Mouse (Mus musculus): ENCODE results near the gene Ergic1.

The Ergic1 gene

DNA sequence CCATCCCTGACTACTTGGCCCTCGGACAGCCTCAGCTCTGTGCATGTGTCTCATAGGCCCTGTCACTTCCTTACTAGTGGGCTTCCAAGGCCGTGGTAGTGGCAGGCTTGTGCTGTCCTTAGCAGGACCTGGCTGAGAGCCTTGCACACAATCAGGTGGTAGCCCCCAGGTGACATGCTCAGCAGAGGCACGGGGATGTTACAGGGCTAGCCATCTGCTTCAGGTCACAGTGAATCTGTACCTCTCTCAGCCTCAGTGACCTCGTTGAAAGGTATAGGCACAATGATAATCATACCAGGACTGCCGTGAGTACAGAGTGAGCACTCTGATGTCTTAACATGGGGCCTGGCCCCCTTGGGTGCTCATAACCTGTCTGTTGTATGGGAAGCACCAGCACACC, 13.4 kb downstream of the Ergic1 start:
- DNase-seq (ENCODE audit: low read depth, low spot score), result no peak

DNA sequence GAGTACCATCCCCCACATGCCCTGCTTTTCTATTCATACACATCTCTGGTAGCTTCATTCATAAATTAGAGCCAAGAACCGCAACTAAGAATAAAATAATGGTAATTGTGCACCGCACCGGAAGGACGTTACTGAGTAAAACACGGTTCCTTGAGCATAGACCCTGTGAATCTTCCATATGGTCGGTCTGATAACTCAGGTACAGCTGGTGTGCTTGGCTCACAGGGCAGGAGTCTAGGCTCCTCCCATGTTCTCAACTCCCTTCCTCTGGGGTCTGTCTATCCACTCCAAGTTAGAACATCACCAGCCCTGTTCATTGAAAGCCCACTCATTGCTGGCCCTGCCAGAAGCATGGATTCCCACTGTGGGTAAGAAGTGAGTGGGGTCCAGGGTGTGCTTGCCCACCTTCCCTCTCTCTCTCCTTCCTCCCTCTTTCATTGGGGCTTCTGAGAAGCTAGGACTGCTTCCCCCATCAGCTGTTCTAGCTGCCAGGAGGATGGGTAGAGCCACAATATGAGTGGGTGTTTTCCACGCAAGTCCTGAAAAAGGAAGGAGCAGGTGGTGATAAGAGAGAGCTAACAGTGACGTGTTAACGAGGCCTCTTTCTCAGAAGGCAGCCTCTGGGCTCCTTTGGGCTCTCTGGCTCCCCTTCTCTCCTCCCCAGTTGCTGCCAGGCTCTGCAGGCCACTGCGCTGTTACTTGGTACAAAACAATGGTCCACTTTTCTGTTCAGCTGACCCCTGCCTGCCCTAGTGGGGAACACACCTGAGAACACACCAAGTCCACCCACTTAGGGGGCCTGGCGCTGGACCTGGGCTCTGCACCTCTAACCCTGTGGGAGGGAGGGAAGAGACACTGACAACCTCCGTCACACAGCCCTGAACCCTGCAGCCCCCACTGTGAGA, 14.7 kb downstream of the Ergic1 start:
- no peak for DNase-seq (ENCODE audit: low read depth, low spot score)

DNA sequence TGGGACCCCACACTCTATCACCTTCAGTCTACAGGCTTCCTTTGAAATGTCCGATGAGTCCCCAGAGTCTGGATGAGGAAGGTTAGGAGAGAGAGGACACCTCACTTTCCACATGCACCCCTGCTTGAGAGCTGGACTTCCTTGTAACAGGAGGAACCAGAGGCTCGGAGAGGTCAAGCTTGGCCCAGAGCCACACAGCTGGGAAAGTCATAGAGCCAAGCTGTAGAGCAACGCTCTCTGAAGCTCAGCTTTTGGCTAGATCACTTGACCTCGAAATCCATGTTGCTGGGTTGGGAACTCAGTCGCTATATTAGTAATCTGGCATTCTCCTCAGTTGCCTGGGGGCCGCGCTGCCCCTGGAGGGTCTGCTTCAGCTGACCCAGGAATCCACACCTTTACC, 15.5 kb downstream of the Ergic1 start:
- DNase-seq (ENCODE audit: low read depth, low spot score), result no peak

DNA sequence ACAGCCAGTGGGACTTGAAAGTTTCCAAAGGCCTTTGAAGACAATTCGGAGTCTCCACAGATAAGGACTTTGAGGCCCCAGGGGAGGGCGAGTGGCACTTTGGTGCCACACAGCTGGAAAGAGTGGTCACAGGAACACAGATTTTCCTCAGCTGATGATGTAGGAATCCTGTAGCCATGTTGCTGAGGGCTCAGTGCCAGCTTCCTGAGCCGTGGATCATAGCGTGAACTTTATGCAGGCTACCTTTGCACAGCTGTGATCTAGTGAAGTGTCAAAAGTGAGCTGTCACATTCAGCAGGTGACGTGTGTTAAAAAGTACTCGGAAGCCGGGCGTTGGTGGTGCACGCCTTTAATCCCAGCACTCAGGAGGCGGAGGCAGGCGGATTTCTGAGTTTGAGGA, 16.0 kb downstream of the Ergic1 start:
- no peak for DNase-seq (ENCODE audit: low read depth, low spot score)

DNA sequence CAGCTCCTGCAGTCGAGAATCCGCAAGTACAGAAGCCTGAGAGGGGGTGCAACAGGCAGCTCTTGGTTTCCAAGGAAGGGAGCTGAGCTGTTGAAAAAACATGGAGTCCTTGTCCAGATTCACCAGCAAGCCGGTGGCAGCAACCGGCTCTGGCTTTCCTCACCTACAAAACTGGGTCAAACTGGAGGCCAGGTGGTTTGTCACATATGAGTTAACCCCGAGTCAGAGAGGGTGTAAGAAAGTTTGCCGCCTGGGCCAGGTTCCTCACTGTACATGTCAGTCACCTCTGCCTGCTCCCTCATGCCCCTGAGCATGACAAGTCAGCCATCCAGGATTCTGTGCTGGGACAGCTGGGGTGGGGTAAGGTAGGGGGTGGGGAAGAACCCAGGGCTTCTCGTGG, 16.9 kb downstream of the Ergic1 start:
- no peak for DNase-seq (ENCODE audit: low read depth, low spot score)

DNA sequence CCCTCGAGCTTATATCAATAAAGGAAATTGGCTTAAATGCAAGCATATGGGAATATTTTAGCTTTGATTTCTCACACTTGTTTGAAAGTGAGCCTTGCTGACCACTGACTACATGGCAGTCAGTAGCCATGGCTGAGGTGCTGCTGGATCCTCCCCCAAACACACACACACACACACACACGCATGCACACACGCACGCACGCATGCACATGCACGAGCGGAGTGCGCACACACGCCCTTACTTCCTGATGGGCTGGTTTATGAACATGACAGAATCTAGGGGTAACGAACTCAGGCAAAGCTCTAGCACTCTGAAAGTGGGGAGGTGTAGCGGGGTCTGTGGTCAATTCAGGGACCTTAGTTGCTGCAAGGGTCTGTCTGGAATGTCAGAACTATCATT, 17.5 kb downstream of the Ergic1 start:
- DNase-seq (ENCODE audit: low read depth, low spot score), result no peak

DNA sequence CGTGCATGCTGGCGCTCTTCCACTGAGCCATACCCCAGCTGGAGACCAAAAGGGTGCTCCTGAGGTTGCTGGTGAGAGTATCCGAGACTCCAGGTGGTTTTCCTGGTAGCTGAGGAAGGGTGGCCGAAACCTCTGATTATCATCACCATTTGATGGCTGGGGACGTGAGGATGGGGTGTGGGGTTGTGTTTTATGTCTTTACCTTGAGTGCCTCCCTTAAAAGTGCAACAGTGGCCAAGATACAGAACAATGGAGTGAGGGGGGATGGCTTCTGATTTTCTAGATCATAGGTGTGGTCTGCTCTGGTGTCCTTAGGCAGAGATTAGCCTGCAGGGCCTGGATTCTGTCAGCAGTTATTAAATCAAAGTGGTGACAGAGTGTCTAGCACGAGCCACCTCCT, 18.1 kb downstream of the Ergic1 start:
- no peak for DNase-seq (ENCODE audit: low read depth, low spot score)

DNA sequence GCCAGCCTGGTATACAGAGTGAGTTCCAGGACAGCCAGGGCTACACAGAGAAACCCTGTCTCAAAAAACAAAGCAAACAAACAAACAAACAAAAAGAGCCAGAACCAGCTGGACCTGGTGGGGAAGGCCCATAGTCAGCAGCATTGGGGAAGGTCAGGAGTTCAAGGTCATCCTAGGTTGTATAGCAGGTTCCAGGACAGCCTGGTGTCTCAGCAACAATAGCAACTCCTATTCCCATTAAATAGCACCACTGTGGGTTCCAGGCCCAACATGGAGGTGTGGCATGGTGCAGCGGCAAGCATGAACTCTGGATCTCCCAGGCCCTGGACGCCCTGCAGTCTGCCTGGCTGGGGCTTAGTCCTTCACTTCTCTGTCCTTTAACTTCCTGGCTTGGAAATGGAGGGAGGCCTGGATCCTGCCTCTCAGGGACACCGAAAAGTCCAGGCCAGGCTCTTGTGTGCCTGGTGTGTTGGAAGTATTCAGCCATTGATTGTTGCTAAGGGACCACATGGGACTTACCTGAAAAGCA, 19.6 kb downstream of the Ergic1 start:
- no peak for DNase-seq (ENCODE audit: low read depth, low spot score)

DNA sequence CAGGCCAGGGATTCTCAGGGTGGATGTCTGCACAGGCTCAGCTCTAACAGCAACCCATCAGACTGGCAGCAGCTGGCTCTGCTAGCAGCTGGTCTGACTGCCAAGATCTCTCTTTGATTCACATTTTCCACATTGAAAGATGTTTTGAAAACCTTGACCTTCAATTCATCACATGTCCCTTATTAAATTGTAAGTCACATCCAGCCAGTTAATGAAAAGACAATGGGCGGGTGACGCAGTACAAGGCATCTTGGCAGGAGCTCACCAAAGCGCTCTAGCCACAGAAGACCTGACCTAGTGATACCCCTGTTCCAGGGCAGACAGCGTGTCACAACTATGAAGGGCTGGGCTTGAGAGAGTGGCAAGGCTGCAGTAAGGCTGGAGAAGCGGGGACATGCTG, 21.0 kb downstream of the Ergic1 start:
- no peak for DNase-seq (ENCODE audit: low read depth, low spot score)

DNA sequence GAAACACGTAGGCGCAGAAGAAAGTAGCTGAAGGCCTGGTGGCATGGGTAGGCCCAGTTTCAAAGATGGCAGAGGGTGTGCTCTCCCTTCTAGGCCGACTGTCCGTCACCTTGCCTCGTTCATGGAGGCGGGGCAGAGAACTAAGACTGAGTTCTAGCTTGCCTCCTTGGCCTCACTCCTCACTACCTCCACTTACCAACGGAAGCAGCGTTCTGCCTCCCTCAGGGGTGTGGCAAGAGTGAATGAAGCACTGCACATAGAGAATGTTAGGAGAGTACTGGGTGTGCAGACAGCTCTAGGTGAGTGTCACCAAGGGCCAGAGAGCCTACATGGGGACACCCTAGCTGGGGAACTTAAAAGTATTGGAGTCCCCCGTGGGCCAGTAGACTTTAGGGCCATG, 21.8 kb downstream of the Ergic1 start:
- DNase-seq (ENCODE audit: low read depth, low spot score), result no peak

DNA sequence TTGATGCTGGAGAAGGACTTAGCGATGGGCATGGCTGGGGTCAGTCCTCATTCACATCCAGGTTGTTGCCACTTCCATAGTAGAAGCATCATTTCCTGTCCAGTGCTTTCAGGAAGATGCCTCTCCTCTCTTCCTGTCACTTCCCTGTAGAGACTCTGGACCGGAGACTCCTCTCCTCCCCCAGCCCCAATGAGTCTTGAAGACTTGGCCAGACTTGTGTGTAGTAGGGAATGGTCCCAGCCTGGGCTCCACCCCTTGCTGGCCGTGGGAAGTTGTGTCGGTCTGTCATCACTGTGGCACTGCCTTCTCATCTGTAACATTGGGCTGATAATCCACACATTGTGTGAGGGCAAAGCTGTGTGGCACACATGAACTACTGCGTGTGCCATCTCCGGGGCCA, 22.3 kb downstream of the Ergic1 start:
- DNase-seq (ENCODE audit: low read depth, low spot score), result no peak

DNA sequence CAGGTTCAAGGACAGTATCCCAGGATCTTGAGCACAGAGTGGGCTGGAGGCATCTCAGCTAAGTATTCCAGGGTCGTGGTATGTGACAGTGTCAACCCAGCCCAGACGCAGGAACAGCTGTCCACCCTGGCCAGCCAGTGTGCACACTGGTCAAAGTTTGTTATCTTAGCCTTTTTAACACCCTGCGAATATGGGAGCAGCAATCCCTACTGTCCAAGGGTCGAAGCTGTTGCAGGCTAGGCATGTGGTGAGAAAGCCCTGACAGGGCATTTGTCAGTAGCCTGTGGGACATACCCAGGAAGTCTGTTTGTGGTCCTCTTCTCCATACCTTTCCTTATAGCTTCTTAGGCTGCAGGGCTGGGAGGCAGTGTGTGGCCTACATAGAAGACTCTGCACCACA, 22.8 kb downstream of the Ergic1 start:
- no peak for DNase-seq (ENCODE audit: low read depth, low spot score)

DNA sequence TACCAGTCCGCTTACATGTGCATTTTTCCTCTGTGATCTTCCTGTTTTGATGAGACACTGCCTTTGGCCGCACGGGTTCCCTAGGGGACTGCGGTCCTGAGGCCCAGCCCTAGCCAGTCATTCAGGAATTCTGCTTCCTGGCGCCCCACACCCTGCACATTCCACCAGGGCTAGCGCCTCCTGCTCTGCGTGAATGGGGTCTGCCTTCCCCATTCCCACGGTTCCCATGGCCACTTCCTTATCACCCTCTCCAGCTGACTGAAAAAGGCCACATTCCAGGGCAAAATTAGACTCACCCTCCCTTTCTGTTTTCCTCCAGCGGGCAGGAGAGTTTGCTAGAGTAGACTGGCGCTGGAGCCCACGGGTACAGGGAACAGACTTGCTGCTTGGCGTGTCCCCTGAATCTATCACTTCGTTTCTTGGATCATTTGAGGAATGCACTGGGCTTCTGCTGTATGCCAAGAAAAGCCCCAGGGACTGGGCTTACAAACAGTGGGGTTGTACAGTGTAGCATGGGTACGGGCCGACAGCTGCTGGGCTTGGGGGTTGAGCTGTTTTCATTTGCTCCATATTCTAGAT, 23.4 kb downstream of the Ergic1 start:
- peak; percentile 77 for DNase-seq (ENCODE audit: low read depth, low spot score)

DNA sequence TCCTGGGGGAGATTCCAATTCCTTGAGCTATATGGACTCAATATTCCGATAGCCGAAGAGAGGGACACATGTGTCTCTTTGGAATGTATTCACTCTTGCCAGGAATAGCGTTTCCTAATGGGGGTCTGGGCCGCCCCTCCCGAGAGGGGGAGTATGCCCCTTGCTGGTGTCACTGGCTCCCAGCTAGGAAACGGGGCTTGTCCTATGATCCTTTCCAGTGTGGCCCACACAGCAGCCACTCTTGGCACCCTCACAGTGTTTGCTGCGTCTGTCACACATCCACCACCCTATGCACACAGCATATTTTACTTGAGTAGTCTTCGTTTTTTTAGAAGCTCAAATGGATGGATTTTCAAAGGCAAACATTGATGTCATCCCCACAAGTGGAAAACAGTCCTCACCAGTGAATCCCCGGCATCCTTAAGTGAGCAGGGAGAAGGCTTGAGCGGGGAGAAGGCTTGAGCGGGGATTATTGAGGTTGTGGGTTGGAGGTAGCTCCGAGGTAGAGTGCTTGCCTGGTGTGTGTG, 26.7 kb downstream of the Ergic1 start:
- DNase-seq (ENCODE audit: low read depth, low spot score), result no peak

DNA sequence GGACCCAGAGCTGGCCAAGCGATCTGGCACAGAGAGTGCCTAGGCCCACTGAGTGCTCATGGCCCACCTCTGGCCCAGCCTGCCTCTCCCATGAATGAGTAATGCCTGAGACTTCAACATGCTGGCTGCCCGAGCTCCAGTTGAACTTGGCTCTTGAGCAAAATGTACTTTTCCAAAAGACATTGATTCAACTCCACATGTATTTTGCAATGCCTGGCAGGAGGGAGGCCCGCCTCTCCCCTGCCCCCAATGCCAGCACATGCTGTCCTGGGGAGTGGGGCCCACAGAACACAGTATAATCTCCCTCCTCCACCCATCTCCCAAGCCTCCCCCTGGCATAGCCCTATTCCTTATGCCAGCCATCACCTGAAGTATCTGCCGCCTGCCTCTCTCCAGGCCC, 31.2 kb downstream of the Ergic1 start:
- DNase-seq (ENCODE audit: low read depth, low spot score), result no peak

DNA sequence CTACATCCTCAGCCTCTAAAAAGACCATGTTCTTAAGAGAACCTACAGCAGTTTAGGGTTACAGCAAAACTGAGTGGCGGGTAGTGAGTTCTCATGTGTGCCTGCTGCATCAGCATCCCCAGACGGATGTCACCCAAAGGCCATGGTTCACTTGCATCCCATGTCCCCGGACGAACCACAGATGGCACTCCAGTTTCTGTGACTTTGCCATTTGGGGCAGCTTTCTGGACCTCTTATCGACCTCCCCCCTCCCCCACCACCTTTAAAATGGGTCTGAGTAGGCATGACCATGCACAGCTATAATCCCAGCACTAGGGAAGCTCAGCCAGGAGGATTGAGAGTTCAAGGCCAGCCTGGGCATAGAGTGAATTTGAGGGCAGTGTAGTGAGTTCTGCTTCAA, 31.9 kb downstream of the Ergic1 start:
- no peak for DNase-seq (ENCODE audit: low read depth, low spot score)

DNA sequence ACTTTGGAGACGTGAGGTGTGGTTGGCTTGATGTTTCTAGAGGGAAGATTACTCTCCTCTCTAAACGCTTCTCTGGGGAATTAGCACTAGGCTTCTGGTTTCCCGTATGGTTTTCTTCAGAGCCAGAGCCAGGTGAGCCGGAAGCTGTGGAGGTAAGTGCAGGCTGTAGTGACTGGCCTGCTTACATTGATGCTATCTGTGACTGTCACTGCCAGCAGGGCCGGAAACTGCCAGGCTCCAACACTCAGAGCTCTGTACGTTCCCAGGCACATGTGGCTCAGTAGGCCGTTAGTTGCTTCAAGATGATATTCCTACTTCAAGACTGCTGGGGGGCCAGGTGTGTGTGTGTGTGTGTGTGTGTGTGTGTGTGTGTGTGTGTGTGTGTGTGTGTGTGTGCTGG, 32.9 kb downstream of the Ergic1 start:
- DNase-seq (ENCODE audit: low read depth, low spot score), result no peak

DNA sequence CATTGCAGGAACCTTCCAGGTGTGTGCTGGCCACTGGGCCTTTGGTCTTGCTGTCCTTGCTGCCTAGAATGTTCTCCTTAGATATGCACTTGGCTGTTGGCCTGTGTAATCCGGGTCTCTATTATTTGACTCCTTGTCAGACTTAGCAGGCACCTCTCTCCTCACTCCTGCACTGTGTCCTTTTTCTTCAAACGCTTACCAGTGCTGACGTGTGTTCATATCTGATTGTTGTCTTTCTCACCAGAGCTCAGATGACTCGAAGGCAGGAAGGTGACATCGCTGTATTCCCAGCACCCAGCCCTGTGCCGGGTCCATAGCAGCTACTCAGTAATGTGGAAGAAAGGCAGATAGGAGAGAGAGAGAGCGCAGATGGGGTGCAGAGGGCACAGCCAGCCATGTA, 33.7 kb downstream of the Ergic1 start:
- no peak for DNase-seq (ENCODE audit: low read depth, low spot score)

DNA sequence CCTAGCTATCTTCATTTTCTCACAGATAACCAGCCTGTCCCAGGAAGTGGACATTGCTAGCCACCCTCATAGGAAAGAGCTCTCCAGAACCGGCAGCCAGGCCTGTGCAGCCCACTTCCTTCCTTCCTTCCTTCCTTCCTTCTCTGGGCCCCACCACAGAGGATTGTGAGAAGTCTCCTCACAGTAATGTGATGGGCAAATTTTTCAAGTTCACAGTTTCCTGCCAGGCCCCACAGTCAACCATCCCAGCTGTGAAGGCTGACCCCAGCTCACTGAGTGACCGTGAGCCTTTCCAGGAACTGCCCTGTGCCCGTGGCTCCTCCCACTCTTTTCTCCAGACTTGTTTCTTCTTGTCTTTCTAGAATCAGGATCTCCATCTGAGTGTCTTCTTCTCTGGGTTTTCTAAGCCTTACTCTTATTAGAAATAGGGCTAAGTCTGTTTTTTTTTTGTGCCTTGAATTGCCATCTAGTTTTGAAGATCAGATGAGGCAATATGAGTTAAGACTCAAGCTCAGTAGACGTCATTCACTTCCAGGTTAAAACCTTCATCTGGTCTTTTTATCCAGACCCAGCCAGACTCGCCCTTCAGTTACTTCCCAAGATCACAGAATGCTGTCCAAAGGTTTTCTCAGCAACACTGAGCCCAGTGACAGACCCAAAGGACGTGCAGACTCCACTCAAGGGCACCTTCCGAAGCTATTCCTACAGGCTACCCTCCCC, 34.3 kb downstream of the Ergic1 start:
- DNase-seq (ENCODE audit: low read depth, low spot score), result no peak

DNA sequence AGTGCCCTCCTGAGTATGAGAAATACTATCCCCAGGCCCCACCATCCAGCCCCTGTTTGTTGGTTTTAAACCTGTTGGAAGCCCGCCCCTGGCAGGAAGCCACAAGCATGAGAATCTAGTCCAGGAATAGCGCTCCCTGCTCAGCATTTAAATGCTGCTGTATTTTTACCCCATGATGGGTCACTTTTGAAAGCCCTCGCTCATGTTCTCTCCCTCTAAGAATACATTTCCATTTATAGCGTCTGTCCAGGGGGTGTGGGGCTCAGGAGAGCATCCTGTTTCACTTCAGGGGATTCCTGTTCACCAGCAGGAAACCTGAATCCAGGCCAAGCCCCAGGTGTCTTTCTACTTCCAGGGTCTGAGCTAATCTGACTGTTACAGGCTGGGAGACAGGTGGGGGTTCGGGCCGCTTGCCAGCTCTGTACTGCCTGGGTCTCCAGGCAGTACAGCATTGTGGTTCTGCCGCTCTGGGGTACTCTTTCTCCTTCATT, 34.9 kb downstream of the Ergic1 start:
- no peak for DNase-seq (ENCODE audit: low read depth, low spot score)

DNA sequence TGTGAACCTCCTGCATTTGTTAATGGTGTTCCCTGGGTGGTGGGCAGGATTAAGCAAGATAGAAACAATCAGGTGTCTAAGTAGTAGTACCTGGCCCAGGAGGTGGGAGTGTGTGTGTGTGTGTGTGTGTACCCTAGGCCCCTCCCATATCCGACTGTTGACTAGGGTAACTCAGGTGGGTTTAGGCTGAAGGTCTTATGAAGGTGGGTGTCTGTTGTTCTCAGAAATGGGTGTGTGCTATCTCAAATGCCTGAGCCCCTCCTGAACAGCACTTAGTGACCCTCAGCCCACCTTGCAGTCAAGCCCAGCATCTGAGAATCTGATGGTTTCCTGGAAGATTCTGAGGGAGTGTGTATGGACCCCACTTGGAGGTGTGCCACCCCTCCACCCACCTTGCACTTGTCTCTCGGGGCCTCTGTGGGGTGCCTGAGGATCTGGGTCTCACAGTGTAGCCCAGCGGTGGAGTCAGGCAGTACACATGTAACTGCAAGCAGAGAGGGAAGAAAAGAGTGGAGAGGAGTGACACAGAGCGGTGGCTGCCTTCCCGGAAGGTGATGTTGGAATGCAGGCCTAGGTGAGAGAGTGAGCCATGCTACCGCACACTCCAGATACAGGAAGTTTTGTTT, 35.7 kb downstream of the Ergic1 start:
- DNase-seq (ENCODE audit: low read depth, low spot score), result no peak

DNA sequence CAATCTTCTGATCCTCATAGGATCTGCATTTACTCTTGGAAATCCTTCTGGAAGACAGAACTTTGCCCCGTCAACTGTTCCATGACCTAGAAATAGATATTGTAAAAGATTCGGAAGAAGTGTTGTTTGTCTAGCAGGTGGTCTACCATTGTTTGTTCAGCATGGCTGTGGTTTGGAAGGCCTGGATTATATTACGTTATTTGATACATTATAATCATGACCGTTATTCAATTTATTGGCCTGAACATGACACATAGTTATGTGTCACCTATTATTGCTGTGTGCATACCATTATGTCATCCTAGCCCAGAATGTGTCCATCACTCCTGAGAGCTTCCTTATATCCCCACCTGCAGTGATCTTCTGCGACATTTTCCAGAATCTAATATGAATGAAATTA, 37.6 kb downstream of the Ergic1 start:
- DNase-seq (ENCODE audit: low read depth, low spot score), result no peak
